Mouse (Mus musculus): ENCODE measurements around the gene Cep170b. TPM values are rescaled to one million over a fixed set of nuclear protein-coding genes. Genes with fewer than 3 reads are reported as not detected.

Cep170b gene
- polyA plus RNA-seq, 1 experiment from 2014 or later = 6.6 TPM

- H3K36me3 ChIP-seq = peaks cover 24% of the 10 kb centered on the region
- DNase-seq (ENCODE audit: low spot score) = no peak
- peaks cover 5% of the 10 kb centered on the region; the same call in 1 of the 2 replicates for H3K4me1 ChIP-seq
- H3K27me3 ChIP-seq (ENCODE audit: insufficient read depth, poor library complexity, severe bottlenecking) = peaks cover 28% of the 10 kb centered on the region; the same call in 1 of the 2 replicates
- H3K9me3 ChIP-seq = no peaks in the 10 kb centered on the region
- H3K27ac ChIP-seq = no peak overlapping the region
- no peak overlapping the region for H3K4me3 ChIP-seq
- 83% methylated on average over 19 of the region's 19 CpGs for WGBS
These were observed 14.8 kb downstream of the Cep170b start for GRCm38 (mm10) chr12:112734881-112735655.

- H3K4me3 ChIP-seq = no peak overlapping the region
- no peak for DNase-seq (ENCODE audit: low spot score)
- 89% methylated on average over 29 of the region's 29 CpGs for WGBS
- H3K9me3 ChIP-seq = no peaks in the 10 kb centered on the region
- no peak overlapping the region for H3K27ac ChIP-seq
- H3K36me3 ChIP-seq = peaks cover 24% of the 10 kb centered on the region
- H3K27me3 ChIP-seq (ENCODE audit: insufficient read depth, poor library complexity, severe bottlenecking) = peaks cover 20% of the 10 kb centered on the region; the same call in 1 of the 2 replicates
- H3K4me1 ChIP-seq = 0 out of 2 replicates have a peak, but pooled peaks cover 4% of the 10 kb centered on the region
These were observed 15.8 kb downstream of the Cep170b start for GRCm38 (mm10) chr12:112735896-112736635.

- Histone ChIP-seq H3K9me3 (no peaks in the 10 kb centered on the region), H3K27me3 (ENCODE audit: insufficient read depth, poor library complexity, severe bottlenecking) (peaks cover 19% of the 10 kb centered on the region; the same call in 1 of the 2 replicates), H3K27ac (no peak overlapping the region), H3K36me3 (peaks cover 24% of the 10 kb centered on the region), H3K4me3 (no peak overlapping the region), H3K4me1 (peaks cover 5% of the 10 kb centered on the region; the same call in 1 of the 2 replicates)
- WGBS = 82% methylated on average over 10 of the region's 10 CpGs
- DNase-seq (ENCODE audit: low spot score) = no peak
These were observed 16.3 kb downstream of the Cep170b start for GRCm38 (mm10) chr12:112736636-112736925.

- Histone ChIP-seq H3K4me1 (peaks cover 9% of the 10 kb centered on the region; the same call in 1 of the 2 replicates), H3K36me3 (peaks cover 24% of the 10 kb centered on the region), H3K9me3 (no peaks in the 10 kb centered on the region), H3K27me3 (ENCODE audit: insufficient read depth, poor library complexity, severe bottlenecking) (peaks cover 19% of the 10 kb centered on the region; the same call in 1 of the 2 replicates), H3K27ac (no peak overlapping the region), H3K4me3 (no peak overlapping the region)
- 82% methylated on average over 7 of the region's 7 CpGs for WGBS
- DNase-seq (ENCODE audit: low spot score) = no peak
These were observed 16.8 kb downstream of the Cep170b start for GRCm38 (mm10) chr12:112737081-112737480.

GRCm38 (mm10) chr12:112737761-112738160, 17.5 kb downstream of the Cep170b start:
- H3K4me3 ChIP-seq = no peak overlapping the region
- H3K27me3 ChIP-seq (ENCODE audit: insufficient read depth, poor library complexity, severe bottlenecking) = peaks cover 19% of the 10 kb centered on the region; the same call in 1 of the 2 replicates
- H3K36me3 ChIP-seq = peaks cover 21% of the 10 kb centered on the region
- H3K27ac ChIP-seq = no peak overlapping the region
- no peak for DNase-seq (ENCODE audit: low spot score)
- H3K9me3 ChIP-seq = no peaks in the 10 kb centered on the region
- peaks cover 11% of the 10 kb centered on the region for H3K4me1 ChIP-seq
- WGBS = 87% methylated on average over 14 of the region's 14 CpGs

- no peak for DNase-seq (ENCODE audit: low spot score)
- H3K36me3 ChIP-seq = peaks cover 21% of the 10 kb centered on the region
These were observed 18.2 kb downstream of the Cep170b start for GRCm38 (mm10) chr12:112738281-112739022.

GRCm38 (mm10) chr12:112739023-112739568, 18.8 kb downstream of the Cep170b start:
- Histone ChIP-seq H3K4me1 (peaks cover 24% of the 10 kb centered on the region), H3K27ac (no peak overlapping the region), H3K4me3 (no peak overlapping the region), H3K36me3 (peaks cover 21% of the 10 kb centered on the region), H3K9me3 (no peaks in the 10 kb centered on the region), H3K27me3 (ENCODE audit: insufficient read depth, poor library complexity, severe bottlenecking) (peaks cover 19% of the 10 kb centered on the region; the same call in 1 of the 2 replicates)
- WGBS = 89% methylated on average over 24 of the region's 24 CpGs
- no peak for DNase-seq (ENCODE audit: low spot score)

More at GRCm38 (mm10) chr12:112738281-112739022, 18.2 kb downstream of the Cep170b start:
- no peaks in the 10 kb centered on the region for H3K9me3 ChIP-seq
- no peak overlapping the region for H3K27ac ChIP-seq
- peaks cover 19% of the 10 kb centered on the region; the same call in 1 of the 2 replicates for H3K27me3 ChIP-seq (ENCODE audit: insufficient read depth, poor library complexity, severe bottlenecking)
- peaks cover 18% of the 10 kb centered on the region for H3K4me1 ChIP-seq
- no peak overlapping the region for H3K4me3 ChIP-seq
- WGBS = 89% methylated on average over 31 of the region's 31 CpGs

GRCm38 (mm10) chr12:112742768-112743167, 22.5 kb downstream of the Cep170b start:
- DNase-seq (ENCODE audit: low spot score) = no peak
- peak overlapping the region; percentile 67 for H3K27ac ChIP-seq
- H3K4me1 ChIP-seq = peaks cover 46% of the 10 kb centered on the region
- no peak overlapping the region for H3K4me3 ChIP-seq
- no peaks in the 10 kb centered on the region for H3K9me3 ChIP-seq
- H3K36me3 ChIP-seq = peaks cover 16% of the 10 kb centered on the region
- peaks cover 4% of the 10 kb centered on the region; the same call in 1 of the 2 replicates for H3K27me3 ChIP-seq (ENCODE audit: insufficient read depth, poor library complexity, severe bottlenecking)
- WGBS = 72% methylated on average over 6 of the region's 6 CpGs

- H3K4me3 ChIP-seq = no peak overlapping the region
- peaks cover 15% of the 10 kb centered on the region for H3K36me3 ChIP-seq
- peak overlapping the region; percentile 67 for H3K27ac ChIP-seq
- peak; percentile 91 for DNase-seq (ENCODE audit: low spot score)
- H3K27me3 ChIP-seq (ENCODE audit: insufficient read depth, poor library complexity, severe bottlenecking) = peaks cover 4% of the 10 kb centered on the region; the same call in 1 of the 2 replicates
- peaks cover 47% of the 10 kb centered on the region for H3K4me1 ChIP-seq
- no peaks in the 10 kb centered on the region for H3K9me3 ChIP-seq
- 55% methylated on average over 25 of the region's 25 CpGs for WGBS
These were observed 23.1 kb downstream of the Cep170b start for GRCm38 (mm10) chr12:112743168-112743975.

GRCm38 (mm10) chr12:112744211-112744610, 24.0 kb downstream of the Cep170b start:
- Histone ChIP-seq H3K4me1 (peaks cover 47% of the 10 kb centered on the region), H3K27me3 (ENCODE audit: insufficient read depth, poor library complexity, severe bottlenecking) (peaks cover 2% of the 10 kb centered on the region; the same call in 1 of the 2 replicates), H3K4me3 (no peak overlapping the region), H3K9me3 (no peaks in the 10 kb centered on the region), H3K36me3 (peaks cover 8% of the 10 kb centered on the region), H3K27ac (no peak overlapping the region)
- WGBS = 81% methylated on average over 11 of the region's 11 CpGs
- no peak for DNase-seq (ENCODE audit: low spot score)

- Histone ChIP-seq H3K36me3 (0 out of 2 replicates have a peak, but pooled peaks cover 6% of the 10 kb centered on the region), H3K4me3 (no peak overlapping the region), H3K4me1 (peaks cover 47% of the 10 kb centered on the region), H3K27ac (0 out of 2 replicates have a peak overlapping the region, but pooled peaks have one; percentile 13), H3K27me3 (ENCODE audit: insufficient read depth, poor library complexity, severe bottlenecking) (no peaks in the 10 kb centered on the region), H3K9me3 (no peaks in the 10 kb centered on the region)
- 83% methylated on average over 10 of the region's 10 CpGs for WGBS
- DNase-seq (ENCODE audit: low spot score) = no peak
These were observed 24.8 kb downstream of the Cep170b start for GRCm38 (mm10) chr12:112744891-112745580.

Data from heart, embryonic 10.5 days (tissue).